Mouse (Mus musculus) large intestine, adult 2 months (tissue): ENCODE data around the gene Tada1. TPM values are rescaled to one million over a fixed set of nuclear protein-coding genes. Genes with fewer than 3 reads are reported as not detected.

ENCODE experiments used
- polyA plus RNA-seq: library from polyadenylated mRNA; depleted of rRNA; stranded (reverse); fragments of >200 nt; gene quantifications from 2 replicates; pipeline ENCODE4 v1.2.3, GENCODE M21; 2012; rRNA removed

Gene Tada1
- polyA plus RNA-seq, 1 experiment, result 13.4 TPM

Other genes starting within 250 kb of the Tada1 start
- 448 and 661 TPM in 2 replicates for gene Gpa33, start 248.9 kb upstream of the Tada1 start, polyA plus RNA-seq
- gene Mael, start 140.3 kb upstream of the Tada1 start, polyA plus RNA-seq, result not detected in 2 replicates
- 0.10 and 0.16 TPM in 2 replicates for gene Ildr2, start 125.0 kb upstream of the Tada1 start, polyA plus RNA-seq
- gene Pogk, start 30.8 kb downstream of the Tada1 start, polyA plus RNA-seq, result 2.2 and 3.0 TPM in 2 replicates
- gene Gm4846, start 118.5 kb downstream of the Tada1 start, polyA plus RNA-seq, result 0.14 TPM in 1 of 2 replicates, not detected in the other